Comparison of ENCODE assay signal across 25 mouse cellular contexts in the genomic region with DNA sequence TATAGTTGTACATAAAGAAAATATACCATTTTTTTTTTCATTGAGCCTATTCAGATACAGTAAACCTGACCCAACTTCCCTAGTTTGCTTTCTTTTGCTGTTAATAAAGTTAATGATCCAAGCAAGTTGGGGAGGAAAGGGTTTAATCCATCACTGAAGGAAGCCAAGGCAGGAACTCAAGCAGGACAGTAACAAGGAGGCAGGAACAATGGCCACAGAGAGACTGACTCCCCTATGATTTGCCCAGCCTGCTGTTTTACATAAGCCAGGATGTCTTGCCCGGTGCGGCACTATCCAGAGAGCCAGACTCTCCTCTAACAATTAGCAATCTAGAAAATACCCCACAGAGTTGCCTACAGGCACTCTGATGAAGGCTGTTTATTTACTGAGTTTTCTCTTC. TPM values are rescaled to one million over a fixed set of nuclear protein-coding genes. Genes with fewer than 3 reads are reported as not detected.
"Had no signal": no experiment of that assay in that cellular context is flagged by ENCODE, and none has a peak within 500 bp of the region (broad histone marks: within the 10 kb centered on the region; RNA-seq: fewer than 3 reads in every experiment).

No protein-coding gene starts in this region.

- H3K27me3 ChIP-seq: heart, embryonic 12.5 days; hindbrain, embryonic 13.5 days; hindbrain, embryonic 15.5 days; limb, embryonic 15.5 days; liver, embryonic 12.5 days had no signal

- DNase-seq: forebrain, postnatal 0 days; gastrocnemius, adult 2 months; gastrocnemius, postnatal 10 days; gastrocnemius, postnatal 25 days; heart, adult 18-20 months; heart, postnatal 10 days; heart, postnatal 36 days; kidney, adult 11 months; kidney, adult 9 months; kidney, postnatal 10 days; kidney, postnatal 25 days; layer of hippocampus, adult 9-11 months; layer of hippocampus, postnatal 36 days; left cerebral cortex, postnatal 4 days; lung, adult 18-20 months had no signal

- H3K4me2 ChIP-seq: heart, embryonic 12.5 days; hindbrain, embryonic 13.5 days; hindbrain, embryonic 15.5 days; limb, embryonic 15.5 days; liver, embryonic 12.5 days had no signal

- H3K4me1 ChIP-seq: heart, embryonic 10.5 days; hindbrain, embryonic 13.5 days; hindbrain, embryonic 15.5 days; liver, embryonic 12.5 days had no signal

- ATAC-seq: forebrain, postnatal 0 days; hindbrain, postnatal 0 days; intestine, embryonic 16.5 days; liver, embryonic 12.5 days had no signal

- H3K27ac ChIP-seq: gastrocnemius, adult 2 months; heart, embryonic 10.5 days; hindbrain, embryonic 13.5 days; hindbrain, embryonic 15.5 days; hindbrain, postnatal 0 days; limb, embryonic 15.5 days; liver, embryonic 12.5 days; liver, embryonic 14.5 days had no signal

- H3K9ac ChIP-seq: forebrain, postnatal 0 days; heart, embryonic 12.5 days; hindbrain, embryonic 13.5 days; hindbrain, embryonic 15.5 days; limb, embryonic 15.5 days; liver, embryonic 12.5 days; liver, embryonic 14.5 days had no signal

- H3K36me3 ChIP-seq: heart, embryonic 10.5 days; heart, embryonic 12.5 days; hindbrain, embryonic 13.5 days; hindbrain, embryonic 15.5 days; limb, embryonic 15.5 days; liver, embryonic 12.5 days had no signal

- H3K4me3 ChIP-seq: gastrocnemius, adult 2 months; heart, embryonic 10.5 days; heart, embryonic 12.5 days; hindbrain, embryonic 13.5 days; hindbrain, embryonic 15.5 days; limb, embryonic 15.5 days; liver, embryonic 12.5 days had no signal

- H3K9me3 ChIP-seq: heart, embryonic 10.5 days; heart, embryonic 12.5 days; hindbrain, embryonic 13.5 days; hindbrain, embryonic 15.5 days; limb, embryonic 15.5 days; liver, embryonic 12.5 days had no signal

RNA-seq across cellular contexts. Expression of gene Gli3, which starts 17.4 kb away (rescaled TPM):
- total RNA-seq: granulocyte monocyte progenitor cell, adult 5-6 weeks had no signal
